Mouse (Mus musculus): ENCODE data around the gene Ccne1. TPM values are rescaled to one million over a fixed set of nuclear protein-coding genes. Genes with fewer than 3 reads are reported as not detected.

Gene Ccne1
- total and polyA plus RNA-seq, 3 experiments = 43.7 to 109 (median 70.0) TPM

GRCm38 (mm10) chr7:38082971-38083370, 24.4 kb downstream of the Ccne1 start:
- dilution Hi-C loops (cut with MboI; ENCODE audit: extremely low pct_ligation_motif_present, extremely low pct_unique_long_range_greater_than_20kb, low sequenced_read_pairs) = no loop called here
- no peaks in the 10 kb centered on the region for H3K27me3 ChIP-seq (replicated peaks)
- no peak overlapping the region for H3K27ac ChIP-seq (ENCODE audit: insufficient read depth, low read depth)
- H3K9ac ChIP-seq (ENCODE audit: insufficient read depth, low read depth) = no peak overlapping the region
- TF ChIP-seq E2F4 (IDR thresholded peaks at IDR 0.05; ENCODE audit: insufficient replicate concordance, low read depth, low read length) = no peak
- no peak for TF ChIP-seq USF1 (IDR thresholded peaks at IDR 0.05; ENCODE audit: low read depth, low read length)
- TF ChIP-seq NRF1 (IDR thresholded peaks at IDR 0.05; ENCODE audit: low read depth, low read length) = no peak
- TF ChIP-seq RCOR1 (conservative IDR thresholded peaks at IDR 0.05; ENCODE audit: low read depth, low read length) = no peak
- TF ChIP-seq POLR2A (IDR thresholded peaks at IDR 0.05; ENCODE audit: low read depth, low read length) = no peak
- TF ChIP-seq MAZ (IDR thresholded peaks at IDR 0.05; ENCODE audit: low read depth, low read length) = no peak
- TF ChIP-seq BHLHE40 (IDR thresholded peaks at IDR 0.05; ENCODE audit: low read depth, low read length) = no peak
- TF ChIP-seq ETS1 (conservative IDR thresholded peaks at IDR 0.05; ENCODE audit: low read depth, low read length) = no peak
- TF ChIP-seq RAD21 (IDR thresholded peaks at IDR 0.05; ENCODE audit: low read depth, low read length) = no peak
- no peak for TF ChIP-seq TBP (conservative IDR thresholded peaks at IDR 0.05; ENCODE audit: low read depth, low read length)
- TF ChIP-seq JUN (IDR thresholded peaks at IDR 0.05; ENCODE audit: insufficient read depth, low read depth, low read length) = no peak
- TF ChIP-seq IRF4 (IDR thresholded peaks at IDR 0.05; ENCODE audit: low read depth, low read length) = no peak
- no peak for TF ChIP-seq ZKSCAN1 (IDR thresholded peaks at IDR 0.05; ENCODE audit: borderline replicate concordance, low read depth, low read length)
- no peak for TF ChIP-seq POLR2AphosphoS2 (IDR thresholded peaks at IDR 0.05; ENCODE audit: low read depth, low read length)
- no peak for TF ChIP-seq JUND (conservative IDR thresholded peaks at IDR 0.05; ENCODE audit: low read depth, low read length)
- TF ChIP-seq MAX (IDR thresholded peaks at IDR 0.05; ENCODE audit: low read length) = no peak
- H3K9me3 ChIP-seq (replicated peaks; ENCODE audit: low read length) = no peaks in the 10 kb centered on the region
- H3K4me2 ChIP-seq (ENCODE audit: insufficient read depth, low read depth, poor library complexity, severe bottlenecking) = no peak overlapping the region
- no peak for DNase-seq (ENCODE audit: extremely low read depth)
- H3K4me3 ChIP-seq (replicated peaks in 1 of 3; ENCODE audit: low read depth in 2 of 3, low read length in 2 of 3, poor library complexity in 1 of 3) = no peak overlapping the region
- in situ Hi-C loops (cut with MboI; ENCODE audit: low pct_ligation_motif_present, low pct_unique_long_range_greater_than_20kb, low sequenced_read_pairs) = no loop called here
- H3K36me3 ChIP-seq (replicated peaks in 1 of 2; ENCODE audit: control insufficient read depth in 1 of 2, insufficient read depth in 1 of 2, low read length in 1 of 2) = no peaks in the 10 kb centered on the region
- no peaks in the 10 kb centered on the region for H3K79me2 ChIP-seq (replicated peaks; ENCODE audit: control insufficient read depth, extremely low read depth, insufficient read depth, poor library complexity, severe bottlenecking)
- peaks cover 9 to 27% of the 10 kb centered on the region in 2 experiments for H3K4me1 ChIP-seq (ENCODE audit: control insufficient read depth in 1 of 2, insufficient read depth in 2 of 2)

- no peak for TF ChIP-seq BHLHE40 (IDR thresholded peaks at IDR 0.05; ENCODE audit: low read depth, low read length)
- no peak for TF ChIP-seq MYC (IDR thresholded peaks at IDR 0.05; ENCODE audit: low read depth, low read length)
- no peak for TF ChIP-seq USF1 (IDR thresholded peaks at IDR 0.05; ENCODE audit: low read depth, low read length)
- TF ChIP-seq POLR2AphosphoS2 (IDR thresholded peaks at IDR 0.05; ENCODE audit: low read depth, low read length) = no peak
- TF ChIP-seq CHD2 (IDR thresholded peaks at IDR 0.05; ENCODE audit: low read length) = no peak
- TF ChIP-seq MAFK (IDR thresholded peaks at IDR 0.05; ENCODE audit: insufficient replicate concordance, low read length) = no peak
- TF ChIP-seq TBP (conservative IDR thresholded peaks at IDR 0.05; ENCODE audit: low read depth, low read length) = no peak
- no peak for TF ChIP-seq SIN3A (IDR thresholded peaks at IDR 0.05; ENCODE audit: low read length)
- no peak for TF ChIP-seq SMC3 (IDR thresholded peaks at IDR 0.05; ENCODE audit: low read depth, low read length)
- TF ChIP-seq IRF4 (IDR thresholded peaks at IDR 0.05; ENCODE audit: low read depth, low read length) = no peak
- TF ChIP-seq MXI1 (IDR thresholded peaks at IDR 0.05; ENCODE audit: low read depth, low read length) = no peak
- TF ChIP-seq NELFE (IDR thresholded peaks at IDR 0.05; ENCODE audit: low read depth, low read length) = no peak
- no peak for TF ChIP-seq MEF2A (IDR thresholded peaks at IDR 0.05; ENCODE audit: borderline replicate concordance, low read depth, low read length)
- no peak for TF ChIP-seq NRF1 (IDR thresholded peaks at IDR 0.05; ENCODE audit: low read depth, low read length)
- no peak for TF ChIP-seq ZNF384 (IDR thresholded peaks at IDR 0.05; ENCODE audit: low read depth, low read length)
- TF ChIP-seq ZKSCAN1 (IDR thresholded peaks at IDR 0.05; ENCODE audit: borderline replicate concordance, low read depth, low read length) = no peak
- TF ChIP-seq ELF1 (IDR thresholded peaks at IDR 0.05; ENCODE audit: low read depth, low read length) = no peak
- in situ Hi-C loops (cut with MboI; ENCODE audit: low pct_ligation_motif_present, low pct_unique_long_range_greater_than_20kb, low sequenced_read_pairs) = no loop called here
- H3K4me2 ChIP-seq (ENCODE audit: insufficient read depth, low read depth, poor library complexity, severe bottlenecking) = no peak overlapping the region
Measured at GRCm38 (mm10) chr7:38077189-38077588, 30.1 kb downstream of the Ccne1 start.

More at GRCm38 (mm10) chr7:38077189-38077588, 30.1 kb downstream of the Ccne1 start:
- no peak overlapping the region for H3K9ac ChIP-seq (ENCODE audit: insufficient read depth, low read depth)
- no peak overlapping the region for H3K27ac ChIP-seq (ENCODE audit: insufficient read depth, low read depth)
- dilution Hi-C loops (cut with MboI; ENCODE audit: extremely low pct_ligation_motif_present, extremely low pct_unique_long_range_greater_than_20kb, low sequenced_read_pairs) = no loop called here
- H3K79me2 ChIP-seq (replicated peaks; ENCODE audit: control insufficient read depth, extremely low read depth, insufficient read depth, poor library complexity, severe bottlenecking) = no peaks in the 10 kb centered on the region
- no peaks in the 10 kb centered on the region for H3K9me3 ChIP-seq (replicated peaks; ENCODE audit: low read length)
- H3K27me3 ChIP-seq (replicated peaks) = no peaks in the 10 kb centered on the region
- no peak overlapping the region for H3K4me3 ChIP-seq (replicated peaks in 1 of 3; ENCODE audit: low read depth in 2 of 3, low read length in 2 of 3, poor library complexity in 1 of 3)
- 0 out of 4 replicates have a peak, but pooled peaks cover 0 to 2% of the 10 kb centered on the region in 2 experiments for H3K4me1 ChIP-seq (ENCODE audit: control insufficient read depth in 1 of 2, insufficient read depth in 2 of 2)
- no peak for DNase-seq (ENCODE audit: extremely low read depth)
- H3K36me3 ChIP-seq (replicated peaks in 1 of 2; ENCODE audit: control insufficient read depth in 1 of 2, insufficient read depth in 1 of 2, low read length in 1 of 2) = no peaks in the 10 kb centered on the region
